Mouse (Mus musculus): ENCODE measurements around the gene Gm7030.
"Not testable (repeated sequence)": the region's sequence is repeated elsewhere in the genome, so short reads cannot be mapped to it uniquely, and the experiment has no call there.

DNA sequence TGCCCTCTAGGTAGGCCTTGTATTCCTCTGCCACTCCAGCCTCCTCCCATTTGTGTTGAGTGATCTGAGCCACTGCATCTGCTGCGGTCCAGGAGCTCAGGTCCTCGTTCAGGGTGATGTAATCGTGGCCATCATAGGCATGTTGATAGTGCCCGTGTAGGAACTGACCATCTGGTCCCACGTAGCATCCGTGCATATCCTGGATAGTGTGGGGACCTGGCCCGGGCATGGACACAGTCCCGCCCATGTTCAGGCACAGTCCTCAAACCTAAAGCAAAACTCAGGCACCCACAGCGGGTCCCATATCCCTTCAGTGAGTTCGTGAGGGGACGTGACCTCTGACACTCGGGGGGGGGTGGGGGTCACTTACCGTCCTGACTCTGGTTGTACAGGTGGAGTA, 700 bp downstream of the Gm7030 start:
- not testable (repeated sequence) for TF ChIP-seq CTCF (IDR thresholded peaks at IDR 0.05; ENCODE audit: control insufficient read depth, insufficient read depth, low read length); POLR2A (IDR thresholded peaks at IDR 0.05; ENCODE audit: borderline replicate concordance, control insufficient read depth, low read depth, low read length)
